Mouse (Mus musculus): ENCODE measurements around the gene Gm6465. TPM values are rescaled to one million over a fixed set of nuclear protein-coding genes. Genes with fewer than 3 reads are reported as not detected.
"Not testable (repeated sequence)": the region's sequence is repeated elsewhere in the genome, so short reads cannot be mapped to it uniquely, and the experiment has no call there.

The Gm6465 gene
- not detected in 2 replicates for polyA plus RNA-seq (2016; fragmentation: Nextera tagmentation; extraction: Ambion mirVana)

DNA sequence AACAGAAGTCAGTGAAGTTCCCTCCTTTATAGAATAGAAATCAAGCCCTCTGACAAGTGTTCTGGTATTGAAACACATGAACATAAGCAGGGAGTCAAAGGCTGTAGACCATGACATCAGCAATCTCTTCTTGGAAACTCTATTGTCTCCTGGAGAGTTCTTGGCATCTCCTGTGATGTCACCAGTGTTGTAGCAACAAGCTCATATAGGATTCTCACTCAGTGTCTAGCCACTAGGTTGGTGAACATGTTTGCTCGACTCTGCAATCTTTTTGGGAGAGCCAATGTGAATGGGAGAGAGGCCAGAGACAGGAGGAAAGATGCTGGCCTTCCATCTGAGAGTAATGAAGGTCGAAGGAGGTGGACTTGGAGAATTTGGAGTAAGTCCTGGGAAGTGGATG is at the start of gene Gm6465:
Gm6465 (plus strand) TSS at position 301 of the 400 bp plus-strand sequence.
- not testable (repeated sequence) for H3K36me3 ChIP-seq (replicated peaks); ATAC-seq (ENCODE audit: low FRiP score); H3K9me3 ChIP-seq; H3K27me3 ChIP-seq; H3K4me1 ChIP-seq; H3K4me3 ChIP-seq (replicated peaks); H3K9ac ChIP-seq; H3K27ac ChIP-seq; H3K4me2 ChIP-seq
- WGBS, result 57% methylated on average over 2 of the region's 2 CpGs

DNA sequence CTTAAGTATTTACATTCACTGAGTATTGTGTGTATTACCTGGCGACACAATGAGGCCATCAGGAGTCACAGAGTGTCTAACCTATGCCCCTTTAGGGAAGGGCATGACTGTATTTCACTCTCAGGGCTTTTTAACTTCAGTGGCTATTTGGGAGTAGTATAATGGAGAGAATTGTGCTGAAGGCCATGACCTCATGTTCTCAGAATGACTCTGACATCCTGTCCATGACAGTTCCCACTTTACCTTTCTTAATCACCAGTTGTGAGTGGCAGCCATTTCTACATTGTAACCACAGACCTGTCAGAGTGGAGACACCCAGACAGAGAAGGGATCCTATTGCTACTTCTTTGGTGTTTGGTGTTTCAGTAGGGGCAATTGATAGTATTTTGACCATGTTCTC is 485 bp downstream of the Gm6465 start:
- not testable (repeated sequence) for H3K9me3 ChIP-seq; H3K36me3 ChIP-seq (replicated peaks); H3K9ac ChIP-seq; H3K27me3 ChIP-seq; H3K4me2 ChIP-seq; H3K27ac ChIP-seq; H3K4me3 ChIP-seq (replicated peaks); H3K4me1 ChIP-seq; ATAC-seq (ENCODE audit: low FRiP score)
- 81% methylated on average over 1 of the region's 1 CpGs for WGBS

DNA sequence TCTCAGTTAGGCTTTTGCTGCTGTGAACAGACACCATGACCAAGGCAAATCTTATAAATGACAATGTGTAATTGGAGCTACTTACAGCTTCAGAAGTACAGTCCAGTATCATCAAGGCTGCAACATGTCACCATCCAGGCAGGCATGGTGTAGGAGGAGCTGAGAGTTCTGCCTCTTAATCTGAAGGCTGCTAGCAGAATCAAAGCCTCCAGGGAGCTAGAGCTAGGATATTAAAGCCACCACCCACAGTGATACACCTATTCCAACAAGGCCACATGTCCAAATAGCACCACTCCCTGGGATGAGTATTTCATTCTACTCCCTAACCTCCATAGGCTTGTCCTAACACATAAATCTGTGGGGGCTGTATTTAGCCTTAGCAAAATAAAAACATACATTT is 12.6 kb downstream of the Gm6465 start:
- H3K27ac ChIP-seq; H3K36me3 ChIP-seq (replicated peaks); H3K9me3 ChIP-seq: not testable (repeated sequence)

More for the DNA sequence above, 12.6 kb downstream of the Gm6465 start:
- H3K4me3 ChIP-seq (replicated peaks); H3K27me3 ChIP-seq; H3K4me1 ChIP-seq; H3K4me2 ChIP-seq; H3K9ac ChIP-seq; ATAC-seq (ENCODE audit: low FRiP score): not testable (repeated sequence)

Other genes starting within 250 kb of the Gm6465 start
- gene Gm8922, start 163.6 kb upstream of the Gm6465 start, polyA plus RNA-seq (2016; fragmentation: Nextera tagmentation; extraction: Ambion mirVana), result not detected in 2 replicates
- gene Gm8926, start 75.0 kb upstream of the Gm6465 start, polyA plus RNA-seq (2016; fragmentation: Nextera tagmentation; extraction: Ambion mirVana), result not detected in 2 replicates
- not detected in 2 replicates for gene 4933402N22Rik, start 72.5 kb downstream of the Gm6465 start, polyA plus RNA-seq (2016; fragmentation: Nextera tagmentation; extraction: Ambion mirVana)